Mouse (Mus musculus) forebrain, postnatal 0 days (tissue): ENCODE data around the gene Gtf2ird1. TPM values are rescaled to one million over a fixed set of nuclear protein-coding genes. Genes with fewer than 3 reads are reported as not detected.
A peak's percentile ranks its signal among the peaks of the same experiment; 100 is the strongest.

Experiments used
- ATAC-seq: fragments of 200-750 bp; cut with Nextera tagmentation; 2 replicates; pipeline ENCODE4 v1.8.0; 2017; ENCODE audit warnings: mild to moderate bottlenecking, moderate library complexity
- DNase-seq: peaks from one replicate; pipeline ENCODE4 v3.0.0-alpha.2; 2015
- H3K27ac ChIP-seq: fragments of 300-500 bp; sonication (generic); 2 replicates; pipeline ENCODE4 v1.5.1; 2014; ENCODE audit warnings: low read depth, mild to moderate bottlenecking, antibody characterized with exemption, low read length, moderate library complexity, mixed read lengths
- H3K27me3 ChIP-seq: fragments of 300-500 bp; sonication (generic); 2 replicates; pipeline ENCODE4 v1.6.1; 2014; ENCODE audit warnings: mild to moderate bottlenecking, low read length, mixed read lengths; ENCODE audit not compliant: insufficient read depth
- H3K36me3 ChIP-seq: fragments of 300-500 bp; sonication (generic); 2 replicates; pipeline ENCODE4 v1.6.1; 2014; ENCODE audit warnings: mild to moderate bottlenecking, moderate library complexity; ENCODE audit not compliant: insufficient read depth
- H3K4me1 ChIP-seq: fragments of 300-500 bp; sonication (generic); 2 replicates; pipeline ENCODE4 v1.6.1; 2014; ENCODE audit warnings: antibody characterized with exemption; ENCODE audit not compliant: insufficient read depth
- H3K4me2 ChIP-seq: fragments of 300-500 bp; sonication (generic); 2 replicates; pipeline ENCODE4 v1.6.1; 2014; ENCODE audit warnings: low read depth, mild to moderate bottlenecking, moderate library complexity
- H3K4me3 ChIP-seq: fragments of 300-500 bp; sonication (generic); 2 replicates; pipeline ENCODE4 v1.5.1; 2014; ENCODE audit warnings: low read depth, low read length, mixed read lengths
- H3K9ac ChIP-seq: fragments of 300-500 bp; sonication (generic); 2 replicates; pipeline ENCODE4 v1.6.1; 2014; ENCODE audit warnings: mild to moderate bottlenecking
- H3K9me3 ChIP-seq: fragments of 300-500 bp; sonication (generic); 2 replicates; pipeline ENCODE4 v1.6.1; 2016; ENCODE audit warnings: low read length
- CTCF ChIP-seq: sonication (generic); IDR thresholded peaks from 2 replicates; pipeline ENCODE4 v1.5.1; 2016; ENCODE audit warnings: antibody characterized with exemption, control low read depth, low read depth
- WGBS: fragments of 180-500 bp; shearing (Covaris S2); extraction: QIAGEN DNeasy Blood & Tissue Kit; methylation state at CpG from one replicate; pipeline ENCODE4 v1.1.7; 2014; 5-methylcytosine and 5-hydroxymethylcytosine counted together
- polyA plus RNA-seq: library from polyadenylated mRNA; unstranded; fragments of >200 nt; fragmentation: Nextera tagmentation; extraction: Ambion mirVana; gene quantifications from 2 replicates; pipeline ENCODE4 v1.2.1, GENCODE M21; 2015
- total RNA-seq: library from RNA; depleted of rRNA; stranded (reverse); fragments of >200 nt; gene quantifications from 2 replicates; pipeline ENCODE4 v1.2.3, GENCODE M21; 2014

The Gtf2ird1 gene
- total and polyA plus RNA-seq, 2 experiments from 2014 or later = 47.1 to 53.6 TPM

- Histone ChIP-seq H3K9me3 (no peaks in the 10 kb centered on the region), H3K9ac (no peak overlapping the region), H3K4me2 (no peak overlapping the region), H3K4me1 (no peaks in the 10 kb centered on the region), H3K27me3 (no peaks in the 10 kb centered on the region), H3K4me3 (no peak overlapping the region), H3K36me3 (no peaks in the 10 kb centered on the region), H3K27ac (no peak overlapping the region)
- DNase-seq (no peak), ATAC-seq (no peak)
- TF ChIP-seq CTCF = no peak
- WGBS = 94% methylated on average over 6 of the region's 6 CpGs
Observed at GRCm38 (mm10) chr5:134475006-134475605, 18.6 kb upstream of the Gtf2ird1 start.

- WGBS = 93% methylated on average over 2 of the region's 2 CpGs
- no peak overlapping the region for H3K9ac ChIP-seq
- no peak overlapping the region for H3K4me3 ChIP-seq
- H3K9me3 ChIP-seq = no peaks in the 10 kb centered on the region
- no peak for DNase-seq
- H3K27me3 ChIP-seq = no peaks in the 10 kb centered on the region
- ATAC-seq = no peak
- no peak overlapping the region for H3K27ac ChIP-seq
- H3K36me3 ChIP-seq = no peaks in the 10 kb centered on the region
- TF ChIP-seq CTCF = peak; percentile 60
- H3K4me2 ChIP-seq = no peak overlapping the region
- H3K4me1 ChIP-seq = no peaks in the 10 kb centered on the region
Observed at GRCm38 (mm10) chr5:134473902-134474301, 17.4 kb upstream of the Gtf2ird1 start.

DNA sequence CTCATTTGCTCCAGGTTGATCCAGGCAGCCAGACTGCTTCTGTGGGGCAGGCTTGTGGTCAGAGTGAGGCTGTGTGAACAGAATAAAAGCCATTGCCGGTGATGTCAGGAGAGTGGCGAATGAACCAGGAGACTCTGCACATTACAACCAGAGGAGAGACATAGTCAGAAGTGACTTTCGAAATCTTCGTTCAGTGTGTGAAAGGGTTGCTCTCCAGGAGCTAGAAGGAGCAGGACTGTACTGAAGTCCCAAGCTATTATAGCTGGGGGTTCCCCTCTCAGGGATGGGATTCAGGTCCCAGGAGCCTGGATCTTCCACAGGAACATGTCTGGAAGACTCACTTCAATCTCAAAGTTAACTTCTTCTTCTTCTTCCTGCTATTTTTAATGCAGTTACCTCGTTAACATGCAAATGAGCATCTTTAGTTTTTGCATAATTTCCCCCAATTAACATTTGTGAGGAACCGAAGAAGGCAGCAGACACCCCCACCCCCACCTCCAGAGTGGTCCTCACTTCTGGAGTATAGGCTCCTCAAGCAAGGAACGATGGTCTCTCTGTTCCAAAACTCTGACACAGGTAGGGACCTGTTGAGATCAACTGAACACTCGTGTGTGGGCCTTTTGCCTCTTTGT, 14.1 kb upstream of the Gtf2ird1 start:
- Histone ChIP-seq H3K4me3 (no peak overlapping the region), H3K9me3 (no peaks in the 10 kb centered on the region), H3K9ac (no peak overlapping the region), H3K36me3 (no peaks in the 10 kb centered on the region), H3K27me3 (no peaks in the 10 kb centered on the region), H3K4me1 (peaks cover 3% of the 10 kb centered on the region; the same call in 1 of the 2 replicates), H3K4me2 (no peak overlapping the region), H3K27ac (no peak overlapping the region)
- no peak for ATAC-seq
- WGBS = 60% methylated on average over 8 of the region's 8 CpGs
- no peak for TF ChIP-seq CTCF
- DNase-seq = no peak

DNA sequence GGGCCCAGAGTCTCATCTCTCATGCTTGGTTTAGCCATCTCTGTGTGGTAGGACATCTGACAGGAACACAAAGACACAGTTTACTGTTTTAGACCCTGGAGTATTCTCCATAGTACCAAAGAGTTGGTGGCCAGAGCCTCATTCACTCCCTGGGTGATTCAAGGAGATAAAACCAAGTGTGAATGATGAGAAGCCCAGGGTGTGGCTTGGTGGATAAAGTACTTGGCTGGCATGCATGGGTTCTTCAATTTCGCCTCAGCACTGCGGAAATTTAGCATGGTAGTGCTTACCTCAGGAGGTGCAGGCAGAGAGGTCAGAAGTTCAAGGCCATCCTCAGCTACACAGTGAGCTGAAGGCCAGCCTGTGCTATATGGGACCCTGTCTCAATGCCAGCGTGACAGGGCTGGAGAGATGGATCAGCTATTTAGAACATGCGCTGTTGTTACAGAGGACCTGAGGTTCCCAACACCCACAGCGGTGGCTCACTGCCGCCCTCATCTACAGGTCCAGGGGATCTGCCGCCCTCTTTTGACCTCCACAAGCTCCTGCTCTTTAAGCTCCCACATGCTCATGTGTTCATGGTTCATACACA, 13.1 kb upstream of the Gtf2ird1 start:
- Histone ChIP-seq H3K36me3 (no peaks in the 10 kb centered on the region), H3K27ac (no peak overlapping the region), H3K4me3 (no peak overlapping the region), H3K9ac (no peak overlapping the region), H3K4me2 (no peak overlapping the region), H3K27me3 (no peaks in the 10 kb centered on the region), H3K4me1 (peaks cover 3% of the 10 kb centered on the region; the same call in 1 of the 2 replicates), H3K9me3 (no peaks in the 10 kb centered on the region)
- TF ChIP-seq CTCF = no peak
- 89% methylated on average over 7 of the region's 7 CpGs for WGBS
- no peak for ATAC-seq
- no peak for DNase-seq

DNA sequence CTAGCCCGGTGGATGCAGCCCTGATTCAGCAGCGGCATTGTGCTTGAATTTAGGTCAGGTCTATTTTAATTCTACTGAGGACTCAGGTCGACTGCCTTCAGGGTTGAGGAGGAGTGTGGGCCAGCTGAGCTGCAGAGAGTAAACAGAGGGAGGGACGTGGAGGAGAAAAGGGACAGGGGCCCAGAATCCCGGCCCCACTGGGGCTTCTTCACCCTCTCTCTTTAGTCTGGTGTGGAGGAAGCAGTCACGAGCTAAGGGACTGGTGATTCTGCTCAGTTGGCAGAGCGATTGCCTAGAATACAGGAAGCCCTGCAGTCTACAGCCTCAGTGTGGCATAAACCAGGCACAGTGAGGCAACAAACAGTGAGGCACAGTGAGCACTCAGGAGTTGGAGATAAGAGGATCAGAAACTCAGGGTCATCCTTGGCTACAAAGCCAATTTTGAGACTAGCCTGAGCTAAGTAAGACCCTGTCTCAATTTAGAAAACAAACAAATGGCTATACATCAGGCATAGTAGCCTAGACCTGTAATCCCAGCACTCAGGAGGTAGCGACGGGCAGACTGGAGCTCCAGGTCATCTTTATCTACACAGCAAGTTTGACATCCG, 11.7 kb upstream of the Gtf2ird1 start:
- no peak overlapping the region for H3K4me3 ChIP-seq
- no peak overlapping the region for H3K9ac ChIP-seq
- no peak for TF ChIP-seq CTCF
- H3K9me3 ChIP-seq = no peaks in the 10 kb centered on the region
- H3K4me2 ChIP-seq = no peak overlapping the region
- peaks cover 3% of the 10 kb centered on the region; the same call in 1 of the 2 replicates for H3K4me1 ChIP-seq
- H3K36me3 ChIP-seq = no peaks in the 10 kb centered on the region
- H3K27me3 ChIP-seq = no peaks in the 10 kb centered on the region
- no peak for ATAC-seq
- 0 out of 2 replicates have a peak overlapping the region, but pooled peaks have one; percentile 21 for H3K27ac ChIP-seq
- DNase-seq = no peak
- 65% methylated on average over 10 of the region's 10 CpGs for WGBS

GRCm38 (mm10) chr5:134467030-134467549, 10.6 kb upstream of the Gtf2ird1 start:
- Histone ChIP-seq H3K4me2 (no peak overlapping the region), H3K9ac (no peak overlapping the region), H3K27me3 (no peaks in the 10 kb centered on the region), H3K9me3 (no peaks in the 10 kb centered on the region), H3K4me1 (peaks cover 3% of the 10 kb centered on the region; the same call in 1 of the 2 replicates), H3K36me3 (no peaks in the 10 kb centered on the region), H3K27ac (no peak overlapping the region), H3K4me3 (no peak overlapping the region)
- DNase-seq (no peak), ATAC-seq (peak; percentile 50; the same call in 1 of the 2 replicates)
- WGBS = 54% methylated on average over 8 of the region's 8 CpGs
- no peak for TF ChIP-seq CTCF
